Comparison of ENCODE assay signal across 14 mouse cellular contexts in genomic region chr2:93456140-93456539, GRCm38 (mm10). TPM values are rescaled to one million over a fixed set of nuclear protein-coding genes. Genes with fewer than 3 reads are reported as not detected.
DNase-seq lines count a peak whose midpoint lies in the region; ATAC-seq and TF ChIP-seq lines count a peak whose summit lies in the region.
"Had no signal": no experiment of that assay in that cellular context is flagged by ENCODE, and none has a peak within 500 bp of the region (broad histone marks: within the 10 kb centered on the region; RNA-seq: fewer than 3 reads in every experiment).

No protein-coding gene starts in this region.

- TF ChIP-seq CTCF in liver, adult 2 months (IDR thresholded peaks at IDR 0.05; ENCODE audit: low read depth, low read length): no peak

- 54% methylated on average over 3 of the region's 3 CpGs for WGBS in heart, embryonic 12.5 days
- 26% methylated on average over 3 of the region's 3 CpGs for WGBS in liver, adult 2 months
- WGBS in forebrain, embryonic 11.5 days: 68% methylated on average over 3 of the region's 3 CpGs

- TF ChIP-seq POLR2A in liver, adult 2 months (IDR thresholded peaks at IDR 0.05; ENCODE audit: extremely low read depth, insufficient read depth, low read length): no peak

- H3K4me3 ChIP-seq in heart, embryonic 12.5 days: no peak overlapping the region
- H3K4me3 ChIP-seq in liver, adult 2 months (ENCODE audit: insufficient read depth, low read depth, low read length): no peak overlapping the region
- no peak overlapping the region for H3K4me3 ChIP-seq in forebrain, embryonic 11.5 days (ENCODE audit: low read depth, low read length)
- H3K4me3 ChIP-seq: forebrain, embryonic 15.5 days; heart, embryonic 10.5 days; midbrain, embryonic 15.5 days had no signal

- H3K27ac ChIP-seq in heart, embryonic 12.5 days (ENCODE audit: poor library complexity, severe bottlenecking): no peak overlapping the region
- H3K27ac ChIP-seq in liver, adult 2 months (replicated peaks; ENCODE audit: insufficient read depth, low read depth, low read length): 0 out of 2 replicates have a peak overlapping the region, but pooled peaks have one; percentile 3
- H3K27ac ChIP-seq in forebrain, embryonic 11.5 days (ENCODE audit: low read depth, low read length): no peak overlapping the region
- H3K27ac ChIP-seq: forebrain, embryonic 15.5 days; heart, embryonic 10.5 days; midbrain, embryonic 15.5 days had no signal

- H3K4me2 ChIP-seq in heart, embryonic 12.5 days: no peak overlapping the region
- H3K4me2 ChIP-seq in forebrain, embryonic 11.5 days (ENCODE audit: low read depth, low read length, severe bottlenecking): no peak overlapping the region
- H3K4me2 ChIP-seq: forebrain, embryonic 15.5 days; midbrain, embryonic 15.5 days had no signal

- peaks cover 43% of the 10 kb centered on the region for H3K4me1 ChIP-seq in heart, embryonic 12.5 days (replicated peaks)
- peaks cover 70% of the 10 kb centered on the region for H3K4me1 ChIP-seq in liver, adult 2 months (ENCODE audit: control insufficient read depth, insufficient read depth, low read length)
- H3K4me1 ChIP-seq in forebrain, embryonic 11.5 days (replicated peaks; ENCODE audit: control insufficient read depth, insufficient read depth, low read length): no peaks in the 10 kb centered on the region

- H3K27me3 ChIP-seq in heart, embryonic 12.5 days (replicated peaks): peaks cover 10% of the 10 kb centered on the region
- H3K27me3 ChIP-seq in liver, adult 2 months (ENCODE audit: control insufficient read depth, insufficient read depth, low read length): no peaks in the 10 kb centered on the region
- H3K27me3 ChIP-seq in forebrain, embryonic 11.5 days (ENCODE audit: control insufficient read depth, insufficient read depth, low read length): peaks cover 4% of the 10 kb centered on the region
- H3K27me3 ChIP-seq: forebrain, embryonic 15.5 days; Patski had no signal

- H3K36me3 ChIP-seq in heart, embryonic 12.5 days: no peaks in the 10 kb centered on the region
- no peaks in the 10 kb centered on the region for H3K36me3 ChIP-seq in liver, adult 2 months (ENCODE audit: control insufficient read depth, insufficient read depth, low read length)
- H3K36me3 ChIP-seq in forebrain, embryonic 11.5 days (ENCODE audit: control insufficient read depth, insufficient read depth, low read length): no peaks in the 10 kb centered on the region
- H3K36me3 ChIP-seq: forebrain, embryonic 15.5 days; heart, embryonic 10.5 days; midbrain, embryonic 15.5 days had no signal

- peaks cover 46% of the 10 kb centered on the region; the same call in 1 of the 2 replicates for H3K79me2 ChIP-seq in liver, adult 2 months (ENCODE audit: control insufficient read depth, insufficient read depth, low read length)

- DNase-seq in heart, adult 18-20 months: peak; percentile 23 to 49
- DNase-seq in adrenal gland, postnatal 14 days: peak; percentile 63
- DNase-seq in liver, adult 2 months (ENCODE audit: extremely low read depth, low read depth, low spot score): no peak
- DNase-seq in lung, postnatal 4 days: peak; percentile 43 to 82
- DNase-seq in forebrain, embryonic 11.5 days (ENCODE audit: low spot score): no peak
- DNase-seq in urinary bladder, adult 18-20 months (ENCODE audit: low spot score in 2 of 2): no peak
- no peak for DNase-seq in kidney, postnatal 4 days
- DNase-seq: embryo, embryonic 11 days had no signal

- no peak for ATAC-seq in heart, embryonic 12.5 days (ENCODE audit: insufficient number of reproducible peaks, low FRiP score)
- ATAC-seq in forebrain, embryonic 11.5 days (replicated peaks; ENCODE audit: low FRiP score): no peak
- ATAC-seq: forebrain, embryonic 15.5 days; hindbrain, embryonic 16.5 days; midbrain, embryonic 15.5 days; Patski had no signal

- no peaks in the 10 kb centered on the region for H3K9me3 ChIP-seq in heart, embryonic 12.5 days (replicated peaks)
- no peaks in the 10 kb centered on the region for H3K9me3 ChIP-seq in forebrain, embryonic 11.5 days (ENCODE audit: control insufficient read depth, low read length)
- H3K9me3 ChIP-seq: forebrain, embryonic 15.5 days; heart, embryonic 10.5 days; midbrain, embryonic 15.5 days had no signal

- H3K9ac ChIP-seq in heart, embryonic 12.5 days: no peak overlapping the region
- no peak overlapping the region for H3K9ac ChIP-seq in liver, adult 2 months (ENCODE audit: low read depth, low read length)
- no peak overlapping the region for H3K9ac ChIP-seq in forebrain, embryonic 11.5 days (ENCODE audit: low read length)
- H3K9ac ChIP-seq: forebrain, embryonic 15.5 days; midbrain, embryonic 15.5 days had no signal

RNA-seq across cellular contexts. Expression of gene Cd82, which starts 6.8 kb away (rescaled TPM):
- total RNA-seq in heart, adult 18-20 months (2021): 10 to 100 TPM; 13.8 to 23.8 TPM
- 18.3 and 19.6 TPM in 2 replicates for polyA plus RNA-seq in heart, embryonic 12.5 days (2016; fragmentation: Nextera tagmentation; extraction: Ambion mirVana)
- 43.0 and 54.9 TPM in 2 replicates for total RNA-seq in adrenal gland, postnatal 14 days (2021)
- 76.1 and 81.6 TPM in 2 replicates for total RNA-seq in liver, adult 2 months (2014; rRNA removed)
- 140 and 148 TPM in 2 replicates for polyA plus RNA-seq in liver, adult 2 months (2012; rRNA removed)
- polyA plus RNA-seq in forebrain, embryonic 11.5 days (2014; fragmentation: Nextera tagmentation; extraction: Ambion mirVana): 4.5 and 5.2 TPM in 2 replicates

Comparison
In these comparisons a context has a peak if more than half of its experiments do, and no peak if none do; other contexts are left out.
1. DNase-seq: peak in heart, adult 18-20 months (2 of 2), adrenal gland, postnatal 14 days (single experiment) and lung, postnatal 4 days (2 of 2); none in liver, adult 2 months (single experiment), forebrain, embryonic 11.5 days (single experiment), urinary bladder, adult 18-20 months (0 of 2) and kidney, postnatal 4 days (0 of 2).